Mouse (Mus musculus) stomach, postnatal 0 days (tissue): Measurements from ENCODE around the gene Rhof. TPM values are rescaled to one million over a fixed set of nuclear protein-coding genes. Genes with fewer than 3 reads are reported as not detected.
A peak's percentile ranks its signal among the peaks of the same experiment; 100 is the strongest.

Experiments used
- ATAC-seq: fragments of 200-750 bp; cut with Nextera tagmentation; 2 replicates; pipeline ENCODE4 v1.8.0; 2017; ENCODE audit not compliant: low FRiP score, low TSS enrichment
- DNase-seq: peaks from one replicate; pipeline ENCODE4 v3.0.0-alpha.2; 2016; ENCODE audit warnings: low spot score
- H3K27ac ChIP-seq: fragments of 300-500 bp; sonication (generic); replicated peaks from 2 replicates; pipeline ENCODE4 v1.5.1; 2014; ENCODE audit warnings: mild to moderate bottlenecking, control low read depth
- H3K27me3 ChIP-seq: fragments of 300-500 bp; sonication (generic); 2 replicates; pipeline ENCODE4 v1.6.1; 2014; ENCODE audit warnings: low read length; ENCODE audit not compliant: control insufficient read depth, insufficient read depth
- H3K36me3 ChIP-seq: fragments of 300-500 bp; sonication (generic); 2 replicates; pipeline ENCODE4 v1.6.1; 2014; ENCODE audit warnings: low read length, mixed read lengths; ENCODE audit not compliant: control insufficient read depth, insufficient read depth
- H3K4me1 ChIP-seq: fragments of 300-500 bp; sonication (generic); replicated peaks from 2 replicates; pipeline ENCODE4 v1.6.1; 2014; ENCODE audit warnings: antibody characterized with exemption; ENCODE audit not compliant: control insufficient read depth, insufficient read depth
- H3K4me2 ChIP-seq: fragments of 300-500 bp; sonication (generic); replicated peaks from 2 replicates; pipeline ENCODE4 v1.6.1; 2014; ENCODE audit warnings: low read depth, mild to moderate bottlenecking, control low read depth, moderate library complexity
- H3K4me3 ChIP-seq: fragments of 300-500 bp; sonication (generic); 2 replicates; pipeline ENCODE4 v1.5.1; 2014; ENCODE audit warnings: low read depth, low read length, control low read depth
- H3K9ac ChIP-seq: fragments of 300-500 bp; sonication (generic); 2 replicates; pipeline ENCODE4 v1.6.1; 2014; ENCODE audit warnings: mild to moderate bottlenecking, low read length, control low read depth, mixed read lengths
- H3K9me3 ChIP-seq: fragments of 300-500 bp; sonication (generic); 2 replicates; pipeline ENCODE4 v1.6.1; 2016; ENCODE audit warnings: low read length; ENCODE audit not compliant: control insufficient read depth
- CTCF ChIP-seq: IDR thresholded peaks from 2 replicates; pipeline ENCODE4 v1.5.1; 2016; ENCODE audit warnings: antibody characterized with exemption, low read depth, mild to moderate bottlenecking, moderate library complexity
- EP300 ChIP-seq: optimal IDR thresholded peaks from 2 replicates; pipeline ENCODE3; 2016; ENCODE audit warnings: antibody characterized with exemption
- WGBS: fragments of 180-500 bp; shearing (Covaris S2); extraction: QIAGEN DNeasy Blood & Tissue Kit; methylation state at CpG from one replicate; pipeline ENCODE4 v1.1.7; 2014; 5-methylcytosine and 5-hydroxymethylcytosine counted together
- polyA plus RNA-seq: library from polyadenylated mRNA; unstranded; fragments of >200 nt; fragmentation: Nextera tagmentation; extraction: Ambion mirVana; gene quantifications from 2 replicates; pipeline ENCODE4 v1.2.1, GENCODE M21; 2015

The Rhof gene
- polyA plus RNA-seq, 1 experiment from 2014 or later = 18.6 TPM

DNA sequence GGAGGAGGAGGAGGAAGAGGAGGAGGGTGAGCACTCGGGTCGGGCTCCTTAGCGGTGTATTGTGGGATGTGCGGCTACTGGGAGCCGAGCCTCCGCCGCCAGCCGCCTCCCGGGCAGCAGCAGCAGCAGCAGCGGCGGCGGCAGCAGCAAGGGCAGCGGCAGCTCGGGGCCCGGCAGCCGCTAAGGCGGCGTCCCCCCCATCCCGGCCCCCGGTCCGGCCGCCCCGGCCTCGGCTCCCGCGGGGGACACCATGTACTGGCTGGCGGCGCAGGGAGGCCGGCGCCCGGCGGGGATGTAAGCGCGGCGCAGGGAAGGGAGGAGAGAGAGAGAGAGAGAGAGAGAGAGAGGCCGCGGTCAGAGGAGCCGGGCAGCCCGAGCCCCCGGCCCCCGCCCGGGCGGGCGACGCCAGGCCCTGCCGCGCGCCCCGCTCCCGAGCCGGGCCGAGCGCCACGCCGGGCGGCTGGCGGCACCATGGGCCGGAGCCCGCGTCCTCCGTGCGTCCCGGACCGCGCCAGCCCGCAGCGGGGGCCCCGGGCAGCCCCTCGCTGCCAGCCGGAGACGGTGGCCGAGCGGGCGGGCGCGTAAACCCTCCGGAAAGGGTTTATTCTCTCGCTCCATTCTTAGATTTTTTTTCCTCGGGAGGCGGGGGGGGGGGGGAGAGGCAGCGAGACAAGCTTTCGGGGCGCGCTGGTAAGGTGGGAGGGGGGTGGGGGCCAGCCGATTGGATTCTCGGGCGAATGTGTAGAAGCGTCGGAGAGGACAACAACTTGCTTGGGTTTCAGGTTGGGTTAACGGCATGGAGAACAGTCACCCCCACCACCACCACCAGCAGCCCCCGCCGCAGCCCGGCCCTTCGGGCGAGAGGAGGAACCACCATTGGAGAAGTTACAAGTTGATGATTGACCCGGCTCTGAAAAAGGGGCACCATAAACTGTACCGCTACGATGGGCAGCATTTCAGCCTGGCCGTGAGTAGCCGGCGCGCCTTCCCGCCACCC is 10.0 kb upstream of the Rhof start, which contains the start of gene Setd1b:
TSS of gene Setd1b (plus strand) at position 33 of the 997 bp plus-strand sequence.
- under 1% methylated on average over 81 of the region's 103 CpGs for WGBS
- peak within 1 kb of the TSS; percentile 100 for H3K27ac ChIP-seq
- peak within 1 kb of the TSS; percentile 100 for H3K4me2 ChIP-seq
- peaks cover 9% of the 10 kb centered on the region for H3K36me3 ChIP-seq
- TF ChIP-seq CTCF (no peak), EP300 (no peak)
- peak within 1 kb of the TSS; percentile 92 for H3K4me3 ChIP-seq
- H3K9me3 ChIP-seq = no peaks in the 10 kb centered on the region
- ATAC-seq (no peak), DNase-seq (peak; percentile 69)
- H3K27me3 ChIP-seq = no peaks in the 10 kb centered on the region
- peaks cover 5% of the 10 kb centered on the region; the same call in 1 of the 2 replicates for H3K4me1 ChIP-seq
- H3K9ac ChIP-seq = peak within 1 kb of the TSS; percentile 98

DNA sequence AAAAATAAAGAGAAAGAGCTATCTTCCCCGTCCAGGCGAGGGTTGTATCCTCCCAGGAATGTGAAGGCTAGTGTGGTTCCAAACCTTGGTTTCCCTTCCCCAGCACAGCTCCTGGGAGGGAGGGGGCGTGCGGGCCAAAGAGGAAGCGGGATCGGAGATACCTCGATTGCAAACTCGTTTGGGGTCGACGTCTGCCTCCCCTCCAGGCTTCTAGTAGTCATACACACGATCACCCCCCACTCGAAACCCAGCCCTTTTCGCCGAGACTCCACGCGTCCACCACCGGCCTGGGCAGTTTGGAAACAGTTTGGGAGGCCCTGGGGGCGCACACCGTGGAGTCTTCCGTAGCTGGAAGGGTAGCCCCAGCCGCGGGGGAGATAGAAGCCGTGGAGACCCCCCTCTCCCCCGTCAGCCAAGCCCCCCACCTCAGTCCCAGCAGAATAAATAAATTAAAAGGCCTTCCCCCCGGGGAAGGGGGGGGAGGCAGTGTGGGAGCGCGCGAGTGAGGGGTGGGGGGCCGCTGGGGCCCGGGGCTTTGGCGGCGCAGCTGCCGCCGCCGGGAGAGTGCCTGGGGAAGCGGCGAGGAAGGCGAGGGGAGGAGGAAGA is 9.2 kb upstream of the Rhof start:
- TF ChIP-seq CTCF (no peak), EP300 (no peak)
- Histone ChIP-seq H3K27me3 (no peaks in the 10 kb centered on the region), H3K36me3 (peaks cover 5% of the 10 kb centered on the region; the same call in 1 of the 2 replicates), H3K27ac (peak overlapping the region; percentile 100), H3K4me3 (peak overlapping the region; percentile 92), H3K9ac (peak overlapping the region; percentile 98), H3K9me3 (no peaks in the 10 kb centered on the region), H3K4me2 (peak overlapping the region; percentile 100), H3K4me1 (peaks cover 7% of the 10 kb centered on the region; the same call in 1 of the 2 replicates)
- no peak for ATAC-seq
- 0% methylated on average over 34 of the region's 38 CpGs for WGBS
- DNase-seq = peak; percentile 64

DNA sequence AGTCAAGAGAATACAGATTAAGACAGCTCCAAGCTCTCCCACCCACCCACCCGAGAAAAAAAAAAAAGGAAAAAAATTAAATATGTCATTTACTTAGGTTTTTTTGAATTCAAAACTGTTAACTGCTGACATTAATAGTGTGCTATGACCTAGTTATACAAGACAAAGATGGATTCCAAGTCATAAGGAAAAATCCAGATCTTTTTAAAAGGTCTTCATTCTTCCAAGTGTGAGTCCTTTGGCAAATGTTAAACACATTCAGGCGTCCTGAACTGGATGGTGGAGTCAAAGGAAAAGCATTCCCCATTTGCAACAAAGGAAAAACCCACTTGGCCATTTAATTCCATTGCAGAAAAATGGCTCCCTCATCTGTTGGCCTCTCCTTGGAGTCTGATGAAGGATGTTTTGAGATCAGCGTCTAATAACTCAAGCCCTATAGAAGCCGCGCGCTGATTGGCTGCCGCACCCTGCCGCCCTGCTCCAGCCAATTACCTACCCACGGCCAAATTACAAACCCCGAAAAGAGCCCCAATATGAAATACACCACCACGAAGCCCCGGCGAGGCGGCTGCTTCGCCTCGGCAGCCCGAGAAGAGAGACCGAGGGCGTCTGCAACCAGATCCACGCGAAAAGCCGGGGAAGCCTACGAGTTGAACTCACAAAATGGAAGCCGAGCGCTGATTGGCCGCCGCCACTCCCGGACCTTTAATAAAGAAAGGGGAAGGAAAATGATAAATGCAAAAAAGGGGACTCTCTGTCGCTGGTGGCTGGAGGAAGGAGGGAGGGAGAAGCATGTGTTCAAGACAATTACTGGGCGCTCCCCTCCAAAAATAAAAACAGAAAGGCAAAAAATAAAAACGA is 8.4 kb upstream of the Rhof start:
- TF ChIP-seq EP300 = peak; percentile 85
- 0 out of 2 replicates have a peak, but pooled peaks have one; percentile 17 for TF ChIP-seq CTCF
- no peaks in the 10 kb centered on the region for H3K36me3 ChIP-seq
- H3K4me3 ChIP-seq = peak overlapping the region; percentile 92
- peak; percentile 36 for ATAC-seq
- peak overlapping the region; percentile 98 for H3K9ac ChIP-seq
- DNase-seq = peak; percentile 90
- no peaks in the 10 kb centered on the region for H3K27me3 ChIP-seq
- under 1% methylated on average over 31 of the region's 31 CpGs for WGBS
- peaks cover 9% of the 10 kb centered on the region for H3K4me1 ChIP-seq
- peak overlapping the region; percentile 100 for H3K27ac ChIP-seq
- H3K4me2 ChIP-seq = peak overlapping the region; percentile 100
- no peaks in the 10 kb centered on the region for H3K9me3 ChIP-seq

GRCm38 (mm10) chr5:123139722-123140627 is 7.5 kb upstream of the Rhof start:
- WGBS = 1% methylated on average over 28 of the region's 28 CpGs
- Histone ChIP-seq H3K36me3 (no peaks in the 10 kb centered on the region), H3K27ac (peak overlapping the region; percentile 100), H3K4me2 (peak overlapping the region; percentile 100), H3K9me3 (no peaks in the 10 kb centered on the region), H3K4me3 (peak overlapping the region; percentile 92), H3K27me3 (no peaks in the 10 kb centered on the region), H3K9ac (peak overlapping the region; percentile 99), H3K4me1 (peaks cover 16% of the 10 kb centered on the region)
- TF ChIP-seq EP300 (no peak), CTCF (no peak)
- DNase-seq (no peak), ATAC-seq (no peak)
